Mouse (Mus musculus) lung, adult 18-20 months (tissue): Measurements from ENCODE around the gene Yif1b.

Source experiments
- DNase-seq, 2 experiments: peaks; one replicate each; pipeline ENCODE4 v3.0.0; 2022; ENCODE audit warnings: mixed read lengths in 2 of 2

The Yif1b gene

DNA sequence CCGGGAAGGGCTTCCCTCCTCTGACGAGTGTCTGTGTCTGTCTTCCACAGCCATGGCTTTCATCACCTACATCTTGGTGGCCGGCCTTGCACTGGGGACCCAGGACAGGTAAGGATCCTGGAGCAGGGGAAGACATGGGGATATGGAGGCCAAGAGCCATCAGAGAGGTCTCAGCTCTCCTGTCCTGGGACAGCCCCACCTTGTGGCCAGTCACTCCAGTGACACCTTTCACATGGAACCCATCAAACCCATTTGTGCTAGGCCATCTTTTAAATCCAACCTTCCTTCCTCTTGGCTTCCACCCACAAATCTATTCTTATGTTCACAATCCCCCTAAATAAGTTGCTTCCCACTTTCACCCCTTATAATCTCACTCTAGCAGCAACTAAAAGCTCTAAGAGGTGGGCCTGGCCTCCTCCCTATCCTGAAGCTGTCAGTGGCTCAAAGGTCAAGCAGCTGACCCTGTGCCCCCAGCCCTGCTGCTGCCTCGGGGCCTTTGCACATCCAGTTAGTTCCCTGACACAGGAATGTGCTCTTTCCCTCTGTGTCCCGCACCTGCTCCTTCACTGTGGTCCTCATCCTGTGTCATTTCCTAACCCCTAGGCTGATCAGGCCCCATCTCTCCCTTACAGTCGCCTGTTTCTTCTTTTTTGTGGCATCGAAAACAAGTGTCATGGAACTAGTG, 6.7 kb downstream of the Yif1b start:
- DNase-seq, result no peak

DNA sequence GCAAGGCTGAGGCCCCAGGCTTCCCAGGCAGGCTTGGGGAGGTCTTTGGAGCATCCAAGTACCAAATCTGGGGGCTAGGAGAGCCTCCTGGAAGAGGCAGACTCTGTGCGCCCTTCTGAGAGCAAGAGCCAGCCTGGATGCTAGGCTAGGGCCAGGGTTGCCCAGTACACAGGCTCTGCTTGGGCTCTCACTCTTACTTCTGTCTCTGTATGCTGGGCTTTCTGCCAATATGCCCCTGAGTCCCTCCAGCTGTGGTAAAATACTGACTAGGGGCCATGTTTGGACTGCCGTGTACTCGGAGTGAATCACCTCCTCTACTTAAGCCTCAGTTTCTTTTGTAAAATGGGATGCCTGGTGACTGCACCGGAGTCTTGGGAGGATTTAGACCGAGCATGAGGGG, 7.9 kb downstream of the Yif1b start:
- DNase-seq, result no peak

DNA sequence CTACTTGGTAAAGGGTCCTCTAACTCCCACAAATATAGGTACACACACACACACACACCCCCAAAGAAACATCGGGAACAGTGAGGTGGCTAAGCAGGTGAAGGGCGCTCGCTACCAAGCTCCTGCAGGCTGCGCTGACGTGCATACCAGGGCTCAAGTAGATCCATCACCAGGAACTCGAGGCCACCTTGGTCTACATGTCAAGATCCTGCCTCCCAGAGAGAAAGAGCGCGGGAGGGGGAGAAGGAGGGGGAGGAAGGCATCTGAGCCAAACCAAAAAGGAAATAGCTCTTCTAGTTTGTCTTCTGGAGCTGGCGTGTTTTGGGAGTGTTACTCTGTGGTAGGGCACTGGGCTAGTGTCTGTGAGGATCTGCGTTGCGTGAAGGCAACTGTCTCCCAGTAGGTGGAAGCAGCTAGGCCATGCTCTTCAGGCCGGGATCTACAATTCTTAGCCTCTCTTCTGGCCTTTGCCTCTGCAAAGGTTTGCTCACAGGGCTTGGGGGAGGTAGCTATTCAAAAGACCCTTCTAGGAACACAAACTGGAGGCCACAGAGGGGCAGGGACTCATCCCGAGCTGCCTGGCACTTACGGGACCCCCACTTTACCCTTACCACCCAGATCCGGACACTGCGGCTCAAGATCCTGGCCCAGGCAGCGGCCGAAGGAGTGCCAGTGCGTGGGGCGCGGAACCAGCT, 8.6 kb downstream of the Yif1b start:
- no peak for DNase-seq

DNA sequence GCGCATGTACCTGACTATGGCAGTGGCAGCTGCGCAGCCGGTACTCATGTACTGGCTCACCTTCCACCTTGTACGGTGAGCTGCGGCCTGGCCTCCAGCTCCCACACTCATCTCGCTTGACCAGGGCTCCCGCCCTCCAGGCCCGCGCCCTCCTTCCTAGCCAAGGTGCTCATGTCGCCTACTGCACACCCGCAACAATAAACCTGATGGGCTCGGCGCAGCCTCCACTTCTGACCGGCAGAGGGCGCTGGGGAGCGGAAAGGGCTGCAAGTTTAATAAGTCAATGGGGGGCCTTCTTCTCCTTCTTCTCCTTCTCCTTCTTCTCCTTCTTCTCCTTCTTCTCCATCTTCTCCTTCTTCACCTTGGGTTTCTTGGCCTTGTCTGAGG, 9.2 kb downstream of the Yif1b start:
- peak; percentile 80 to 84 for DNase-seq

DNA sequence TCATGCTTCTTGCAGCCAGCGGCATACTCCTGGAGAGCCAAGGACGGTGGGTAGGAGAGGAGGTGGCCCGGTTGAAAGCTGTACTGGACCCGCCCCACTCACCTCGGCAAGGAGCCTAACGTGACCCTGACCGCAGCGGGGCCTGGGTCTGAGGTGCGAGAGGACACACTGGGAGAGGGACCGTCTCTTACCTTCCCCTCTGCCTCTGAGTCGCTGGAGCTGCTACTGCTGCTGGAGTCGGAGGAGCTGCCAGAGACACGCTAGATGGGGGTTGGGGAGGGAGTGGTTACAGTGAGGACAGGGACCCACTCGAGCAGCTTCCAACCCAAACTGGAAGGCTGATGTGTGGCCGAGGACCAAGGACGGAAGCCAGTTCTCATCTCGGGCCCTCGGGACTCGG, 9.6 kb downstream of the Yif1b start:
- DNase-seq, result no peak

DNA sequence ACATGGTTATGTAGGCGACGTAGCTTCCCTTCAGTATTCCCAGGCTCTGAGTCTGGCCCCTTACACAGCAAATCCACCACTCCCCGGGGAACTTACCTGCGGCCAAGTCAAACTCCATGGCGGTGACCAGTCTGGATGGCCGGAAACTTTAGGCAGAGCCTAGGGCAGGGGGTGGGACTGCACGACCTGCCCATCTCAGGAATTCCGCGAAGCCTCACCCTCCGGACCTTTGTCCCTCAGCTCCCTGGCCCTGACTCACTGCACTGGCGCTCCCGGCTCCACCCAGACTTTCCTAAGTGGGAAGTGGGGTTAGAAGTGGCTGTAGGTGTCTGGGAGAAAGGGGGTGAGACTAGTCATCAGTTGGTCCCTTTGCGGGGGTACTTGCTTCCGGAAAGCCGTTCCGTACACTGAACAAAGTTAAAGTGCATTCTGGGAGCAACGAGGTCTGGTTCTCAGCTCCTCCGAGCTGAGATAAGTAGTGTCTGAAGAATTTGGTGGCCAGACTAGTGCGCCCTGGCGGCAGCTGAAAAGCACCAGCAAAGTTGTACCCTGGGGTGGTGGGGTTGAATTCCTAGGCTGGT, 10.2 kb downstream of the Yif1b start, which contains the start of gene 2200002D01Rik:
Gene 2200002D01Rik (minus strand): TSS at position 206 of the 581 bp plus-strand sequence.
- DNase-seq, result peak; percentile 67 to 78

DNA sequence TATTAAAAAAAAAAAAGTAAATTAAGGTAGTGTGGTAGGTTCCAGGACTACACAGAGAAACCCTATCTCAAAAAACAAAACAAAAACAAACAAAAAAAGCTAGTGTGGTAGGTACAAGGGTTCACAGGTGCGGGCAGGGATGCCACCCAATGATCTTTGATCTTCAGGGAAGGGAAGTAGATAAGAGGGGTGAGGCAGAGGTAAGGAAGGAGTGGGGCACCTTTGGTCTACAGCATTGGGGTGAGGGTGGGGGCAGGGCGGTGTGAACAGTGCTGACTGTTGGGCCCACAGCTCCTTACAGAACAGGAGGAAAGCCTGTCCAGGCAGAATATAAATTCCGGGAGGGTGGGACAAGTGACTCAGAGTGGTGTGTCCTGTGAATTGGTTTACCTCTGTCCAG, 13.0 kb downstream of the Yif1b start:
- DNase-seq, result no peak

DNA sequence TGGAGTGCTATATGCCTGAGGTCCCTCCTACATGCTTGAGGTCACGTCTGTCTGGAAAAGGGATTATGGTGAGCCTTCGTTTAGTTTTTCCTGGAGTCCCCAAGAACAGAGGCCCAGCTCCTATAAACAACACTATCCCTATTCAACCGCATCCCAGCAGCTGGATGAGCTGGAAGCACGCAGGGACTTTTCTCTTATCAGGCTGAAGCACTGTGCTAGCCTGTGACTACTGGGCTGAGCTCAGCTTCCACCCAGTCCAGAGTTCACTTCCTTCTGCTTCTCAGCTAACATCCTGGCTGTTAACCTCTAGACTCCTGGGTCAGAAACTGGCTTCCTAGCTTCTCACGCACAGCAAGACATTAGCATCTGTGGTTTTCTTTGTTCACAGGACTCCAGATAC, 15.7 kb downstream of the Yif1b start:
- DNase-seq, result no peak

DNA sequence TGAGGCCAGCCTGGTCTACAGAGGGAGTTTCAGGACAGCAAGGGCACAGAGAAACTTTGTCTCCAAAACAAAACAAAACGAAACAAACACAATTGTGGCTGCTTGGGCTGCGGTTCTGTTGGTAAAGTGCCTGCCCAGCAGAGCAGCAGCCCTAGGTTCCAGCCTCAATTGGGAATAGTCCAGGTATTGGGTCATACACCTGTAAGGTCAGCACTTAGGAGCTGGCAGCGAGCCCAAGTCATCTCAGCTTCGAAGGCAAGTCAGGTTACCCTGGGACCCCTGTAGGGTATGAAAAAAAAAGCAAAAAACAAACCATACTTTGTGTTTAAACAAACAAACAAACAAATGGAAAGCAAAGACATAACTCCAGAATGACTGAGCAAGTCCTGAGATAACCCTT, 17.7 kb downstream of the Yif1b start:
- peak; percentile 55 to 65 for DNase-seq

DNA sequence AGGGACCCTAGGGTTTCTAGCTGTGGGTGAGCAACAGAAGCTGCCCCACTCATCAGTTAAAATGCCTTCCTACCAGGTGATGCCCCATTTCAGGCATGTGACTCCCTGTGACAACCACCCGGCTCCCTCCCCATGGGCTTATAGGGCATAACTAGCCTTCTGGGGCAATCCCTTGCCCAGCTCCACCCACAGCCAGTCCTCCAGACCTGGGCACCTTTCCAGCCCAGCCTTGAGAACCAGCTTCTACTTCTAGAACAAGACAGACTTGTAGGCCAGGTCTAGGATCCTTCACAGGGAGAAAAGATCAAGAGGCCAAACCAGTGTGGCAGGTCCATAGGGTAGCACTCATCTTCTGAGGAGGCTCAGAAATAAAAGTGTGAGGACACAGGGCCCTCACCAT, 19.2 kb downstream of the Yif1b start:
- peak; percentile 92 to 95 for DNase-seq

DNA sequence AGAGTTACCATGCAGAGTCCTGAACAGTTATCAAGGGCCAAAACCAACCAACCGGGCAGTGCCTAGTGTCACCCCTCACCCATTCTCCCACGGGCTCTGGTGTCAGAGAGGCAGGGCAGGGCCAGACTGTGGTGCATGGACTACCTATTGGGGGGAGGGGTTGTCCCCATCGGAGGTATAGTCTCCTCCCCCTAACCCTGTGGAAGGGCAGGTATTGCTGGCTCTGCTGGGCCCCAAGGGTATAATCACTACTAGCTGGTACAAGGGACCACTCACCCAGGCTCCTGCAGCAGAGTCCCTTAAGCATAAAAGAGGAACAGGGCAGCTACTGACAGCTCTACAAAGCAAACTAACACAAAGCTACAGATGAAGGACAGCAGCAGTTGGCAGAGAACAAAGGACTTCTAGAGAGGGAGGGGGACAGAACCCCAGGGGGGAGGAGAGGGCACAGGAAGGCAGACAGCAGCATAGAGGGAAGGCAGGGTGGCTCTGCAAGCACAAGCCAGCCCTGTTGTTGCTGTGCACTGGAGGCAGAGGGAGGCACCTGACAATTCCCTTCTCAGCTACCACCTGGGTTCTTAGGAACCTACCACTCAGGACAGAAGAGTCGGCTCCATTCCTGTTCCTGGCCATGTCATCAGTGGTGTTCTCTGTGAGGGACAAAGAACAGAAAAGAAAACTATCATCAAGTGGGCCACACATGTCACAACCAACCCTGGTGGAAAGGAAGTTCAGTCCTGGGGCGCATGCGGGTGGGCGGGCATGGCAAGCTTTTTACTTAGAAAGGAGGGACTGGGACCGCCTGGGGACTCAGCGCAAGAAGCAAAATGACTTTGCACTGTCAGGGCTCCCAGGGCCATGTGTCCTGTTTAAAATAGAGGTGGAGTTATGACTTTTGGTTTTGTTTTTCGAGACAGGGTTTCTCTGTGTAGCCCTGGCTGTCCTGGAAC, 21.9 kb downstream of the Yif1b start:
- DNase-seq, result no peak

DNA sequence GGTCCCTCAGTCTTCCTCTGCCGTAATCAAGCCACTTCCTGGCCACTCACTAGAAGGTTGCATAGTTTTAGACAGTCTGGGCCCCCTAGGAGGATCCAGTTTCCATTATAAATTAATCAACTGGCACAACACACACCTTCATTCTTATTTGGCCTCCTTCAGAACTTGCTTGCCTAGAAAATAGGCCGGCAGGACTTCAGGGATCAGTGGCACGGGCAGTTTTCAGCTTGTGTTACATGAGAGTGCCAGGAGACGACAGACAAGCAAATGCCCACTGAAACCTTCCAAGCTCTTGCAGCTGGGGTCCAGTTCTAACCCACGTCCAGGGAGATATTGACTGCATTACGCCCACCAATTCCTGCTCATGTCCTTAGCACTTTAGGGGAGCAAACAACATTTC, 24.0 kb downstream of the Yif1b start:
- DNase-seq, result no peak

DNA sequence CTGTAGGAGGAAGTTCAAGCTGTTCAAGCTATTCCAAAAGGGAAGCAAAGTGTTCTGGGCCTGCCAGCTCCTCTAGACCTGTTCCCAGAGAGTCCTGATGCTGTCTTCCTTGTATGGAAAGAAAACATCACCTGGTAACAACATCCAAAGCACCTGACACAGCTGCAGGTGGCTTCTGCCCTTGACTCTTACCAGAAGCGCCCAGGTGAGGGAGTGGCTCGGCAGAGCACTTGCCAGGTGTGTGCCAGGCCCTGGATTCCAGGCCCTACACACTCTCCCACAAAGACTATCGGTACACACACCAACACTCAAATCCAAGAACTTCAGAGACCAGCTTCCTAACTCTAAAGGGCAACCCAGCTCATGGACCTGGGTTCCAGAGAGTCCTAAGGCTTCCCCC, 25.7 kb downstream of the Yif1b start:
- DNase-seq, result no peak

DNA sequence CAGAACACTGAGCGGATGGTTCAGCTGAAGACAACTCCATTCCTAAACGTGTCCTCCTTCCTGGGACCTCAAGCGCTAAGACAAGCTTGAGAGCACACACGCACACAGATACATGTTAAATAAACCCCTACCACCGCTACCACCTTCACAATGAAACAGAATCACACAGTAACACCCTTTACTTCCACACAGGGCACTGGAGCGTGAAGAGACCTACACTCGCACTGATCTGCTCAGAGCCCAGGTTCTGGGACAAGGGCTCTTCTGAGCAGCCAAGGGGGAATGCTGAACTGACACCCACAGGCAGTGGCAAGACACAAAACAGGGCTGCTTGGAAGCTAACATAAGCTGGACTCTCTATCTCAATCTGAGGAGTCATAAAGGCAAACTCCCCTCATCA, 27.5 kb downstream of the Yif1b start:
- no peak for DNase-seq

DNA sequence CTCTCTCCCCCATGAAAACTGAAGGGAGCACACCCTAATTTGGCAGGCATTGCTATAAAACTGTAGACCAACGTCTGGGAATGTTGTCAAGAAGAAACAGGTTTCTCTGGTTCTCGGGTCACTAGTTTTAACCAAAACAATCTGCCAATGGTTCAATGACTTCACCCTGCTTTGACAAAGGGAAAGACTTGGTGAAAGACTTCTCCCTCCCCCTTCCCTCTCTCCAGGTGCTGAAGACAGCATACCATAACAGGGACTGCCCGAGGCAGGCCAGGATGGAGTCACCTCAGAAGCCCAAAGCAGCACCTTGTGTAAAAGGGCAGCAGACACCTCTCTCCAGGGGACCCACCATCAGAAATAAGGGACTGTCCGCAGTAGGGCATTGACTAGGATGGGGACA, 28.8 kb downstream of the Yif1b start:
- DNase-seq, result peak in 1 of 2 experiments; percentile 58

DNA sequence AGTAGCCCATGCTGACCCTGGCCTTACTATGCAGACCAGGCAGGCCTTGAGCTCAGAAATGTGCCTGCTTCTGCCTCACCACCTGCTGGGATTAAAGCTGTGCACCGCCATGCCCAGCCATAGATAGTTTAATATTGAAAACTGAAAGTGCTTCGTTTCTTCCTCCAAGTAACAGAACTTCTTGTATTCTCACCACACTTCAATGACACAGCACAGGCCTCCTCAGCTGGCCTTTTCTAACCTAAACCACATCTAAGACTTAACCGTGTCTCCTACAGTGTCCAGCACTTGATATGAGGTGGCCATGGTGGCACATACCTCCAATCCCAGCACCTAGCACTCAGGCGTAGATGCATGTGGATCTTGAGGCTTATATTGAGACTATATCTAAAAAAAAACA, 32.3 kb downstream of the Yif1b start:
- DNase-seq, result no peak

DNA sequence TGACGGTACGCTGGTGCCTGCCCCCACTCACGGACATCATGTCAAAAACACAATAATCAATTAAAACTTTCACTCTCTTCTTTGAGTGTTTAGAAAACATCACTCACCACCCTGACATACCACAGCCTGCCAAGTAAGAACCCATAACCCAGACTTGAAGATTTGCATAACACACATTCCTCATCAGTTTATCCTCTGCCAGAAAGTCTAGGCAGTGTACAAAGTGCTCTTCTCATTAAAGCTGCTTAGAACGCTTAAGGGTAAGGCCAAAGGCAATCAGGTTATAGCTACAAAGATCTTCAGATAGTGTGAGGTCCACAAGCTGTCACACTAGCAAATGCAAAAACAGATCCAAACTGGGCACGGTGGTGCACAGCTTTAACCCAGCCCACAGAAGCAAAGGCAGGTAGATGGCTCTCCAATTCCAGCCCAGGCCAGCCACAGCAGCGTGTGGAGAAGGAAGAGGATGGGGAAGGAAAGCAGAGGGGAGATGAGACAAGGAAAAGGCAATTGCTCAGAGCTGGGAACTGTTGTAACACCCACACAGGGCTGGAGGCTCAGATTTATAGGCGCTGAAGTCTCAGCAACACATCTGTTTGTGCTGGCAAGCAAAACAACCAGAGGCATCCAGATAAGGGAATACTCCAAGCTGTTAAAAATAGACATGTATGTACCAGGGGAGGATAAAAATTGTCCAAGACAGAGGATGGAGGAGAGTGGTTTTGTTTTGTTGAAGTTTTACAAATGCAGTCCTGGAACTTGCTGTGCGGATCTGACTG, 33.7 kb downstream of the Yif1b start:
- DNase-seq, result no peak

DNA sequence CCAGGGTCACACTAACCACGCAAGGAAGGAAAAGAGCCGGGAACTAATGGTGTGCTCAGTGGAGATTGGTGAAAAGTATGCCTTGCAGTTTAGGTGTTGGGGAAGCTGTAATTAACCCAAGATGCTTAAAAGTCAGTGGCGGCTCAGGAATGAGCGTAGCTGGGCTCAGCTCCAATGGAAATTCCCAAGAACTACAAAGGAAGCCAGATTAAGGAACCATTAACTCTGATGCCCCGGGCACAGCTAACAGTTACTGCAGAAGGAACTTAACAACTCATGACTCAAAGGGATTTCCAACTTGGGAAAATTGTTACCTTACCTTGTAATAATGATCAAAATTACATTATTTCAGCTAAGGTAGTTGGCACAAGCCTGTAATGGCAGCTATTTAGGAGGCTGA, 38.6 kb downstream of the Yif1b start:
- DNase-seq, result no peak

DNA sequence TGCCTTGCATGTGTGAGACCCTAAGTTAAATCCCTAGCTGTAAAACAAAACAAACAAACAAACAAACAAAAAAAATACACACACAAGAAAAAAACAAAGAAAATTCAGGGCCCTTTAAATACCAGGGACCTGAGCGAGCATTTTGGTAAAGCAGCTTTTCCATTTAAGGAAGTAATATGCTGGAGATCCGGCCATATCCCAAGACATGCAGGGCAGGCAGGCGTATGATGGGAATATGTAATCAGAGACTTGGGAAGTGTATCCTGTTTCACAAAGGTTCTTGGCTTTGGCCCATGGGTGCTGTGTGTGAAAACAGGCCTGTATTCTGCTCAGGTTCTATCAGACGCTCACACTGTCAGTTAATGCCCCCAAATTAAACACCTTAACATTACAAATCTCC, 39.4 kb downstream of the Yif1b start:
- DNase-seq, result no peak

DNA sequence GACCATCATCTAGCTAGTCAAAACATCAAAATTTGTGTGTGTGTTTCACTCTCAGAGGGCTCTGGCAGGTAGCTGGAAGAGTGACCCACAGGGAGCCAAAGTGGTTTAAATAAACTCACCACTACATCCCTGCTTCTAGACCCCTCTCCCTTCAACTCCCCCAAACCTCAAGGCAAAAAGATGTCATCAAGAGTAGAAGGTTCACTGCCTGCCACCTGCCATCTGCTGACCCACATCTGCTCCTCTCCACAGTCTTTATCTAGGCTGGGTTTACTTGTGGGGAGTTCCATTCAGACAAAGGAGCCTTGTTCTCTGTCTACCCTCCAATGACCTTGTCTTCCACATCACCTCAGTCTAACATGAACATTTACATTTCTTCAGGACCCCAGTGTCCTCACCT, 41.1 kb downstream of the Yif1b start:
- no peak for DNase-seq

DNA sequence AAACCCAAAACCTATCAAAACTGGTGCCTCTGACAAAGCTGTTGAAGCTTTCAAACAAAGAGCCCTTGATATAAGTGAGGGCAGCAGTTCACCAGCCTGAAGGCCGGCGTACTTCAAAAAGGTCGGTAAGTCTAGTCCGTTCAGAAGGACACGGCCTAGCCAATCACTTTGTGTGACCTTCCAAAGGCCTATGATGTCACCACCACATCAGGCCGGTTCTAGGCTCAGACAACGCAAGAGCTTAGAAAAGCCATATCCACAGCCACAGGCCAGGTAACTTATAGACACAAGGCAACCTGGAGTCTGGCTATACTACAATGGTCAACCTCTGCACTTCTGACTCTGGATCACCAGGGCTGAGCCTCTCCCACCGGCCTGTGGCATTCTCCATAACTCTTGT, 41.8 kb downstream of the Yif1b start:
- no peak for DNase-seq

DNA sequence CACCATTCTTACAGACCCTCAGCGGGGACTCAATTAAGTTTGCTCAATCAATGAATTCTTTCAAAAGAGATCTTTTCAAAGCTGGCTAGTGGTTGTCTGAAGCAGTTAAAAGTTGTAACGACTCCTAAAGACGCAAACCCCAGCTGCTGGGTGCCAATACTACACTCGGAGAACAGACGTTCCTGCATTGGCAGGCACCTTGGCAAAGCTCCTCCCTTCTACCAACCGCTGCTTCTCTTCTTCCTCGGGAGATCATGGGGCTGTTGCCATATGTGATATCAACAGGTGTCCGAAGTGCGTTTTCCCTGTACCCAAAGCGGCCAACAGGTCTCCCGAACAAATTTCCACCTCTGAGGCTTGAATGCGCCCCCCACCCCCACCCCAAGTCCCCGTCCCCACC, 42.7 kb downstream of the Yif1b start:
- DNase-seq, result no peak
